Mouse (Mus musculus): ENCODE results near the gene Trim59.

DNA sequence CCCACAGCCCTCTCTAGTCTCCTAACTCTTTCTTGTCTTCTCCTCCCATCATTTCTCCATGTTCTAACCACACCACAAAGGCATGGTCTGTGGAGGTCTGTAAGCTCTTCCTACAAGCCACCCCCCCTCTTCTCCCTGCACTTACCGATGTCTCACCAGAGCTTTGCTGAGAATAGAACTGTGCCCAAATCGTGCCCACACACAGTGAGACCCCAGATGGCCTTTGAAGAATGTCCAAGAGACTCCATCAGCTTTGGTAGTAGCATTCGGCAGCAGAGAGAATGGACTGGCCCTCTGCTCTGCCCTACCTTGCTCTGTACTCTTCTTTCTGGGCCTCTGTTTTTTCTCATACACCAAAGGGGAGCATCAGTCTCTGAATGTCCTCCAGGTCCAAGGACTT is 11.3 kb upstream of the Trim59 start:
- TF ChIP-seq CTCF (IDR thresholded peaks at IDR 0.05; ENCODE audit: low read depth): no peak
- no peak for TF ChIP-seq EP300 (IDR thresholded peaks at IDR 0.05; ENCODE audit: low read depth)
